Mouse (Mus musculus): ENCODE data around the gene Rbm15. TPM values are rescaled to one million over a fixed set of nuclear protein-coding genes. Genes with fewer than 3 reads are reported as not detected.

Rbm15 gene
- 10 to 100 TPM; 41.1 to 47.0 TPM for total RNA-seq (2021)
- long read RNA-seq, experiment 1, full-length matches to known transcripts = 6 of 6 reads
- long read RNA-seq, experiment 1, partial matches to known transcripts = 0 of 6 reads
- long read RNA-seq, experiment 1, other reads (novel, unspliced or antisense) = 0 of 6 reads
- long read RNA-seq, experiment 2, full-length matches to known transcripts = 14 of 16 reads
- long read RNA-seq, experiment 2, partial matches to known transcripts = 0 of 16 reads
- long read RNA-seq, experiment 2, other reads (novel, unspliced or antisense) = 2 of 16 reads

- peak; percentile 86 to 95 for DNase-seq (ENCODE audit: low spot score in 2 of 2)
These were observed at the start of gene Rbm15 for GRCm38 (mm10) chr3:107333381-107334201. Rbm15 (minus strand) TSS chr3:107333673.

GRCm38 (mm10) chr3:107379422-107379821 is 45.9 kb upstream of the Rbm15 start:
- DNase-seq (ENCODE audit: low spot score in 2 of 2) = peak; percentile 11 to 43

DNA sequence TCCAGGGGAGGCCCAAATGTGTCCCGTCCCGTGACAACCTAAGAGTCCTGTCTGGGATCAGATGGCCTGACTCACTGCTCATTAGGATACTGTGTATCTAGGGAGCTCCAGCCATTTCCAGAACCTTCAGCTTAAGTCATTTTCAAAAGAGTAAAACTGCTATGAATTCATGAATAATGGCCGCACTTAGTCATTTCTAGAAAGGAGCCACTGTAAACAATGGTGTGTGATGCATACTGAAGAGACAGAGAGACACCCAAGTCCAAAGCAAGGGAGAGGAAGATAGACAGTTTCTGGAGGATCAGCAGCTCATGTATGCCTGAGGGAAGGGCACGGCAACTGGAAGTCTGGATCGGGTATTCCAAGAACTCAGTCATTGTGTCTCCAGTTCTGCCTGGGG is 45.2 kb upstream of the Rbm15 start:
- DNase-seq (ENCODE audit: low spot score in 2 of 2) = no peak

- no peak for DNase-seq (ENCODE audit: low spot score in 2 of 2)
These were observed 41.6 kb upstream of the Rbm15 start for GRCm38 (mm10) chr3:107374948-107375664.

- DNase-seq (ENCODE audit: low spot score in 2 of 2) = no peak
These were observed 35.7 kb upstream of the Rbm15 start for GRCm38 (mm10) chr3:107369156-107369555.

GRCm38 (mm10) chr3:107367938-107368599 is 34.6 kb upstream of the Rbm15 start:
- DNase-seq (ENCODE audit: low spot score in 2 of 2) = no peak

DNA sequence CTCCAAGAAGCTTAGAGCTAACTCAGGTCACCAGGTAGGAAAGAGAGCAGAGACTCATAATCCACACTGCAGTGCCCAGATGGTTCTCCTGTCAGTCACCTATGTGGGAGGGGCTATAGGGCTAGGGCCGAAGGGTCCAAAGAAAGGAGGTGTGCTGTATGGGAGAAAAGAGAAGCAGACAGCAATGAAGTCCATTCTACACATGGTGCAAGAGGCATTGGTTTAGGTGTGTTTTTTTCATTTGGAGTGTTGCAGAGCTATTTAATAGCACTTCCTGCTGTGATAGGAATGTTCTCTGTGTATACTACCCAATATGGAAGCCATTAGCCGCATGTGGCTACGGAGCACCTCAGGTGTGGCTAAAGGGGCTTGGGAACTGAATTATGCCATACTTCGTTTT is 31.9 kb upstream of the Rbm15 start:
- no peak for DNase-seq (ENCODE audit: low spot score in 2 of 2)

- no peak for DNase-seq (ENCODE audit: low spot score in 2 of 2)
These were observed 29.9 kb upstream of the Rbm15 start for GRCm38 (mm10) chr3:107363391-107363790.

GRCm38 (mm10) chr3:107360341-107360740 is 26.9 kb upstream of the Rbm15 start:
- DNase-seq (ENCODE audit: low spot score in 2 of 2) = no peak

- DNase-seq (ENCODE audit: low spot score in 2 of 2) = no peak
These were observed 24.3 kb upstream of the Rbm15 start for GRCm38 (mm10) chr3:107357700-107358234.

DNA sequence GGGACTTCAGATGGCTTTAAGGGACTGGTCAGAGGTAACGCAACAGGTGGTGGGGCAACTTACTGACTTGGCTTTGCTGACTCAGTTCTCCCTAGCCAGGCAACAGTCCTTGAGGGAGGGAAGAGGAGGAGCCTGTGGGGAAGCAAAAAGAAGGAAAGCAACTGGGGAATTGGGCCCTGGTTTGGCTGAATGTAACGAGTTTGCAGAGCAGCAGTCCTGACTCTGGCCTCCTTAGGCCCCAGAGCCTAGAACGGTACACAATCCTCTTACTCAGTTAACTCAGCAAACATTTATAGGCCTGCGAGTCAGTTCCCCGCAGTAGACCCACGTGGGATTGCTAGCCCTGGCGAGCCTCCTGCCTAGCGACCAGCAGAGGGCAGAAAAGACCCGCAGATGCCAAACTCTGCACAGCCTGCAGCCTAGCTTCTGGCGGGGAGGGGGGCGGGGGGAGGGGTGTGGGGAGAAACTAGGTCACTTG is 23.5 kb upstream of the Rbm15 start:
- peak; percentile 35 to 55 for DNase-seq (ENCODE audit: low spot score in 2 of 2)

GRCm38 (mm10) chr3:107355618-107356260 is 22.3 kb upstream of the Rbm15 start:
- no peak for DNase-seq (ENCODE audit: low spot score in 2 of 2)

DNA sequence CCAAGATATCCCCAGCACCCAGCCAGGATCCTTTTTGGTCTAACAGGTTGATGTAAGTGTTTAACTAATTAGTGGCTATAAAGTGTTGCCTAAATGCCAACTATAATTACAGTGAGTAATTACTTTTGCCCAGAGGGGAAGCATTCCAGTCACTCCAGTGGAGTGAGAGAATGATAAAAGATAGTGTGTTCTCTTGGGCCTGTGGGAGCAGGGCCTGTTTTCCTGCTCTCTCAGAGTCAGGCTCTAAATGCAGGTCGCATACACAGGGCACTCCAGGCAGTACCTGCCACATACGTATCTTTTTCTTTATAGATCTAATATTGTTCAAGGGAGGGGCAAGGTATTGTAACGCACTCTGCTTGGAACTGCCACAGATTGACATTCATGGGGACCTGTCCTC is 18.2 kb upstream of the Rbm15 start:
- no peak for DNase-seq (ENCODE audit: low spot score in 2 of 2)

- DNase-seq (ENCODE audit: low spot score in 2 of 2) = no peak
These were observed 15.5 kb upstream of the Rbm15 start for GRCm38 (mm10) chr3:107349006-107349405.

DNA sequence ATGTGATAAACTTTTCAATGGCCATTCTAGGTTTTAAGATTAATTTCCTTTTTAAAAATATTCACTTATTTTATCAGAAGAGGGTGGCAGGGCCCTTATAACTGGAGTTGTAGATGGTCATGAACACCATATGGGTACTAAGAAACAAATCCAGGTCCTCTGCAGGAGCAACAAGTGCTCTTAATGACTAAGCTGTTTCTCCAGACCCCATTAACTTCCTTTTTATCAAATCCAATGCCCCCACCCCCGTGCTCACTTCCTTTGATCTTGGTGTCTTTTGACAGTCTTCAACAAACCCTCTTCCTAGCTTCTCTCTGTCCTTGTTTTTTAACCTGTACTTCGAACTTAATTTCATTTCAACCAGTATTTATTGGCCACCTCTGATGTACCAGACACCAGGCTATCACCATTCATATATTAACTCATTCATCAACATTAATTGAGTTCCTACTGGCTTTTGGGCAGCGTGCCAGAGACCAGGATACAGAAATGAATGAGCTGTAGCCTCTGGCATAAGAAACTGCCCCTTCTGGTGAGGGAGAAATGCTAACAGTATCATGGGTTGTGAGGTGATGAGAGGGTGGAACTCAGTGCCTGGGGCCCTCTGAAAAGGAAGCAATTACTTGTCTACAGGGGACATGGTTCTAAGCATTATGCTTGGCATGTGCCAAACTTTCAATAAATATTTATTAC is 11.7 kb upstream of the Rbm15 start:
- no peak for DNase-seq (ENCODE audit: low spot score in 2 of 2)

DNA sequence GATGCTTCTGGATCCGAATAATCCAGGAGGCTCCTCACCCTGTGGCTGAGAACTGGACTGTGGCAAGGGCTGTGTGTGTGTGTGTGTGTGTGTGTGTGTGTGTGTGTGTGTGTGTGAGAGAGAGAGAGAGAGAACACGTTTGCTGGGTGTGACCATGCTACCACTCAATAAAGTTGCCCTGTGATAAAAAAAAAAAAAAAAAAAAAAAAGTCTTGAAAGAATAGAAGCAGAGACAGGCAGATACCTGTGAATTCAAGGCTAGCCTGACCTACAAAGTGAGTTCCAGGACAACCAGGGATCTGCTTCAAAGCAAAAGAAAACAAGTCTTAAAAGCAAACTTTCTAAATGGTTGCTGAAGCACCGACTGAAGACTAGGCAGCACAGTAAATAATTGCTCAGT is 10.5 kb upstream of the Rbm15 start:
- DNase-seq (ENCODE audit: low spot score in 2 of 2) = no peak

GRCm38 (mm10) chr3:107334202-107334934 is 895 bp upstream of the Rbm15 start:
- DNase-seq (ENCODE audit: low spot score in 2 of 2) = no peak

GRCm38 (mm10) chr3:107332960-107333380 is 503 bp downstream of the Rbm15 start:
- DNase-seq (ENCODE audit: low spot score in 2 of 2) = peak in 1 of 2 experiments; percentile 76
